Mouse (Mus musculus) limb, embryonic 13.5 days (tissue): ENCODE results near the gene Gsta3. TPM values are rescaled to one million over a fixed set of nuclear protein-coding genes. Genes with fewer than 3 reads are reported as not detected.
"Not testable (repeated sequence)": the region's sequence is repeated elsewhere in the genome, so short reads cannot be mapped to it uniquely, and the experiment has no call there.

ENCODE experiments used
- ATAC-seq: fragments of 200-750 bp; cut with Nextera tagmentation; 2 replicates; pipeline ENCODE4 v1.8.0; 2017; ENCODE audit warnings: low read depth, moderate number of reproducible peaks, moderate TSS enrichment; ENCODE audit not compliant: low FRiP score
- H3K27ac ChIP-seq: fragments of 300-500 bp; sonication (generic); 2 replicates; pipeline ENCODE4 v1.5.1; 2015; ENCODE audit warnings: inconsistent platforms, mild to moderate bottlenecking, moderate library complexity
- H3K27me3 ChIP-seq: fragments of 300-500 bp; sonication (generic); 2 replicates; pipeline ENCODE4 v1.6.1; 2015; ENCODE audit warnings: mild to moderate bottlenecking, inconsistent platforms
- H3K36me3 ChIP-seq: fragments of 300-500 bp; sonication (generic); 2 replicates; pipeline ENCODE4 v1.6.1; 2015; ENCODE audit warnings: inconsistent platforms, mild to moderate bottlenecking, moderate library complexity
- H3K4me1 ChIP-seq: fragments of 300-500 bp; sonication (generic); 2 replicates; pipeline ENCODE4 v1.6.1; 2015; ENCODE audit warnings: inconsistent platforms
- H3K4me2 ChIP-seq: fragments of 300-500 bp; sonication (generic); replicated peaks from 2 replicates; pipeline ENCODE4 v1.6.1; 2015; ENCODE audit warnings: inconsistent platforms, mild to moderate bottlenecking, moderate library complexity
- H3K4me3 ChIP-seq: fragments of 300-500 bp; sonication (generic); 2 replicates; pipeline ENCODE4 v1.5.1; 2015; ENCODE audit warnings: moderate library complexity, mild to moderate bottlenecking, inconsistent platforms
- H3K9ac ChIP-seq: fragments of 300-500 bp; sonication (generic); 2 replicates; pipeline ENCODE4 v1.6.1; 2015; ENCODE audit warnings: mild to moderate bottlenecking, inconsistent platforms
- H3K9me3 ChIP-seq: fragments of 300-500 bp; sonication (generic); 2 replicates; pipeline ENCODE4 v1.6.1; 2016; ENCODE audit warnings: inconsistent platforms
- WGBS: fragments of 180-500 bp; shearing (Covaris S2); methylation state at CpG from one replicate; pipeline ENCODE4 v1.1.7; 2015; 5-methylcytosine and 5-hydroxymethylcytosine counted together
- polyA plus RNA-seq: library from polyadenylated mRNA; unstranded; fragments of >200 nt; fragmentation: Nextera tagmentation; extraction: Ambion mirVana; gene quantifications from 2 replicates; pipeline ENCODE4 v1.2.1, GENCODE M21; 2015

Gene Gsta3
- polyA plus RNA-seq = 0.36 and 0.39 TPM in 2 replicates

GRCm38 (mm10) chr1:21239911-21240898 is at the start of gene Gsta3:
Gsta3 (plus strand) TSS chr1:21240589.
- ATAC-seq = no peak
- H3K4me3 ChIP-seq = no peak within 1 kb of the TSS

GRCm38 (mm10) chr1:21206241-21206640 is 34.1 kb upstream of the Gsta3 start:
- Histone ChIP-seq H3K27me3 (no peaks in the 10 kb centered on the region), H3K9ac (no peak overlapping the region), H3K4me2 (no peak overlapping the region), H3K27ac (no peak overlapping the region), H3K4me1 (no peaks in the 10 kb centered on the region), H3K9me3 (no peaks in the 10 kb centered on the region), H3K4me3 (no peak overlapping the region), H3K36me3 (no peaks in the 10 kb centered on the region)
- ATAC-seq = no peak
- WGBS = 81% methylated on average over 1 of the region's 1 CpGs

More at GRCm38 (mm10) chr1:21239911-21240898, at the start of gene Gsta3:
- Histone ChIP-seq H3K27ac (no peak within 1 kb of the TSS), H3K9me3 (no peaks in the 10 kb centered on the region), H3K9ac (no peak within 1 kb of the TSS), H3K27me3 (no peaks in the 10 kb centered on the region), H3K36me3 (no peaks in the 10 kb centered on the region), H3K4me2 (no peak within 1 kb of the TSS), H3K4me1 (no peaks in the 10 kb centered on the region)
- 91% methylated on average over 7 of the region's 8 CpGs for WGBS

GRCm38 (mm10) chr1:21213537-21213936 is 26.9 kb upstream of the Gsta3 start:
- peak; percentile 26; the same call in 1 of the 2 replicates for ATAC-seq
- H3K4me1 ChIP-seq, H3K27ac ChIP-seq, H3K9ac ChIP-seq, H3K9me3 ChIP-seq, H3K27me3 ChIP-seq, H3K36me3 ChIP-seq, H3K4me3 ChIP-seq, H3K4me2 ChIP-seq: not testable (repeated sequence)
- 17% methylated on average over 3 of the region's 3 CpGs for WGBS

GRCm38 (mm10) chr1:21213991-21214692 is 26.2 kb upstream of the Gsta3 start:
- not testable (repeated sequence) for H3K36me3 ChIP-seq, H3K27ac ChIP-seq, ATAC-seq, H3K4me3 ChIP-seq, H3K4me1 ChIP-seq, H3K4me2 ChIP-seq, H3K9me3 ChIP-seq, H3K27me3 ChIP-seq, H3K9ac ChIP-seq
- WGBS = 73% methylated on average over 6 of the region's 6 CpGs

GRCm38 (mm10) chr1:21218489-21218919 is 21.9 kb upstream of the Gsta3 start, which contains the start of gene Tmem14a:
Tmem14a (plus strand) TSS chr1:21218575.
- peak; percentile 92 for ATAC-seq
- no peaks in the 10 kb centered on the region for H3K36me3 ChIP-seq
- peak within 1 kb of the TSS; percentile 67; the same call in 1 of the 2 replicates for H3K27ac ChIP-seq
- H3K4me1 ChIP-seq = peaks cover 7% of the 10 kb centered on the region
- H3K27me3 ChIP-seq = no peaks in the 10 kb centered on the region
- WGBS = under 1% methylated on average over 17 of the region's 17 CpGs
- peak within 1 kb of the TSS; percentile 80 for H3K9ac ChIP-seq
- peak within 1 kb of the TSS; percentile 70 for H3K4me2 ChIP-seq
- no peaks in the 10 kb centered on the region for H3K9me3 ChIP-seq
- peak within 1 kb of the TSS; percentile 54 for H3K4me3 ChIP-seq

GRCm38 (mm10) chr1:21227756-21228395 is 12.5 kb upstream of the Gsta3 start:
- Histone ChIP-seq H3K4me1 (peaks cover 3% of the 10 kb centered on the region; the same call in 1 of the 2 replicates), H3K27ac (no peak overlapping the region), H3K27me3 (no peaks in the 10 kb centered on the region), H3K4me3 (no peak overlapping the region), H3K9ac (no peak overlapping the region), H3K4me2 (no peak overlapping the region), H3K36me3 (no peaks in the 10 kb centered on the region), H3K9me3 (no peaks in the 10 kb centered on the region)
- WGBS = 81% methylated on average over 6 of the region's 6 CpGs
- no peak for ATAC-seq

- H3K4me3 ChIP-seq, H3K9me3 ChIP-seq, H3K36me3 ChIP-seq, ATAC-seq, H3K9ac ChIP-seq, H3K4me2 ChIP-seq, H3K27me3 ChIP-seq, H3K4me1 ChIP-seq, H3K27ac ChIP-seq: not testable (repeated sequence)
- WGBS = 83% methylated on average over 15 of the region's 15 CpGs
Measured at GRCm38 (mm10) chr1:21228740-21229722, 11.4 kb upstream of the Gsta3 start.

- peaks cover 3% of the 10 kb centered on the region; the same call in 1 of the 2 replicates for H3K4me1 ChIP-seq
- ATAC-seq = no peak
- H3K36me3 ChIP-seq = no peaks in the 10 kb centered on the region
- no peak overlapping the region for H3K4me3 ChIP-seq
- no peaks in the 10 kb centered on the region for H3K9me3 ChIP-seq
- H3K9ac ChIP-seq = no peak overlapping the region
- H3K4me2 ChIP-seq = no peak overlapping the region
- WGBS = 67% methylated on average over 2 of the region's 2 CpGs
- no peak overlapping the region for H3K27ac ChIP-seq
- no peaks in the 10 kb centered on the region for H3K27me3 ChIP-seq
Measured at GRCm38 (mm10) chr1:21230376-21230775, 10.0 kb upstream of the Gsta3 start.

- H3K36me3 ChIP-seq = no peaks in the 10 kb centered on the region
- H3K4me2 ChIP-seq = no peak overlapping the region
- 57% methylated on average over 5 of the region's 5 CpGs for WGBS
- H3K27ac ChIP-seq = no peak overlapping the region
- no peaks in the 10 kb centered on the region for H3K9me3 ChIP-seq
- no peak overlapping the region for H3K4me3 ChIP-seq
- no peak overlapping the region for H3K9ac ChIP-seq
- no peak for ATAC-seq
- no peaks in the 10 kb centered on the region for H3K27me3 ChIP-seq
- peaks cover 3% of the 10 kb centered on the region; the same call in 1 of the 2 replicates for H3K4me1 ChIP-seq
Measured at GRCm38 (mm10) chr1:21231744-21232464, 8.5 kb upstream of the Gsta3 start.

GRCm38 (mm10) chr1:21232516-21232915 is 7.9 kb upstream of the Gsta3 start:
- H3K4me1 ChIP-seq = peaks cover 3% of the 10 kb centered on the region; the same call in 1 of the 2 replicates
- no peaks in the 10 kb centered on the region for H3K27me3 ChIP-seq
- H3K4me3 ChIP-seq = no peak overlapping the region
- no peak overlapping the region for H3K4me2 ChIP-seq
- ATAC-seq = no peak
- 86% methylated on average over 1 of the region's 1 CpGs for WGBS
- no peak overlapping the region for H3K27ac ChIP-seq
- H3K36me3 ChIP-seq = no peaks in the 10 kb centered on the region
- H3K9ac ChIP-seq = no peak overlapping the region
- no peaks in the 10 kb centered on the region for H3K9me3 ChIP-seq
